Mouse (Mus musculus) G1E (cell line): ENCODE measurements around the gene Arid5b.

Source experiments
- CTCF ChIP-seq: IDR thresholded peaks from 2 replicates; pipeline ENCODE4 v1.5.1; 2012; ENCODE audit warnings: low read depth, low read length, inconsistent platforms, mixed read lengths
- TAL1 ChIP-seq: conservative IDR thresholded peaks from 2 replicates; pipeline ENCODE4 v1.6.1; 2012; ENCODE audit warnings: low read depth, low read length, inconsistent platforms, mixed read lengths

- TF ChIP-seq CTCF: no peak
- TF ChIP-seq TAL1: no peak
Observed at GRCm38 (mm10) chr10:68140871-68141270, 137.7 kb downstream of the Arid5b start.
